Mouse (Mus musculus): ENCODE results near the gene Tpst1.

Gene Tpst1

GRCm38 (mm10) chr5:130089626-130090393 lies 16.7 kb downstream of the Tpst1 start:
- DNase-seq (ENCODE audit: low spot score) = peak; percentile 71

- no peak for DNase-seq (ENCODE audit: low spot score)
These were observed 23.6 kb downstream of the Tpst1 start for GRCm38 (mm10) chr5:130096754-130097153.

- DNase-seq (ENCODE audit: low spot score) = no peak
These were observed 24.7 kb downstream of the Tpst1 start for GRCm38 (mm10) chr5:130097837-130098236.

- no peak for DNase-seq (ENCODE audit: low spot score)
These were observed 28.6 kb downstream of the Tpst1 start for GRCm38 (mm10) chr5:130101724-130102123.

GRCm38 (mm10) chr5:130109348-130109747 lies 36.2 kb downstream of the Tpst1 start:
- DNase-seq (ENCODE audit: low spot score) = peak; percentile 21

- no peak for DNase-seq (ENCODE audit: low spot score)
These were observed 37.7 kb downstream of the Tpst1 start for GRCm38 (mm10) chr5:130110632-130111464.

GRCm38 (mm10) chr5:130112653-130113052 lies 39.5 kb downstream of the Tpst1 start:
- no peak for DNase-seq (ENCODE audit: low spot score)

GRCm38 (mm10) chr5:130116116-130116515 lies 43.0 kb downstream of the Tpst1 start:
- no peak for DNase-seq (ENCODE audit: low spot score)

GRCm38 (mm10) chr5:130116857-130117256 lies 43.7 kb downstream of the Tpst1 start:
- DNase-seq (ENCODE audit: low spot score) = no peak

GRCm38 (mm10) chr5:130117932-130118331 lies 44.8 kb downstream of the Tpst1 start:
- no peak for DNase-seq (ENCODE audit: low spot score)

- DNase-seq (ENCODE audit: low spot score) = no peak
These were observed 46.1 kb downstream of the Tpst1 start for GRCm38 (mm10) chr5:130119236-130119635.

- no peak for DNase-seq (ENCODE audit: low spot score)
These were observed 47.1 kb downstream of the Tpst1 start for GRCm38 (mm10) chr5:130120070-130120736.

GRCm38 (mm10) chr5:130120904-130121303 lies 47.8 kb downstream of the Tpst1 start:
- peak; percentile 87 for DNase-seq (ENCODE audit: low spot score)

GRCm38 (mm10) chr5:130122355-130122754 lies 49.2 kb downstream of the Tpst1 start:
- no peak for DNase-seq (ENCODE audit: low spot score)

- no peak for DNase-seq (ENCODE audit: low spot score)
These were observed 51.1 kb downstream of the Tpst1 start for GRCm38 (mm10) chr5:130124271-130124670.

GRCm38 (mm10) chr5:130128686-130129523 lies 55.8 kb downstream of the Tpst1 start:
- peak; percentile 46 for DNase-seq (ENCODE audit: low spot score)

GRCm38 (mm10) chr5:130129524-130129793 lies 56.3 kb downstream of the Tpst1 start:
- no peak for DNase-seq (ENCODE audit: low spot score)

GRCm38 (mm10) chr5:130136597-130136996 lies 63.5 kb downstream of the Tpst1 start:
- no peak for DNase-seq (ENCODE audit: low spot score)

- peak; percentile 82 for DNase-seq (ENCODE audit: low spot score)
These were observed 66.3 kb downstream of the Tpst1 start for GRCm38 (mm10) chr5:130139393-130139792.

- no peak for DNase-seq (ENCODE audit: low spot score)
These were observed 68.0 kb downstream of the Tpst1 start for GRCm38 (mm10) chr5:130141138-130141537.

GRCm38 (mm10) chr5:130142041-130142440 lies 68.9 kb downstream of the Tpst1 start:
- DNase-seq (ENCODE audit: low spot score) = no peak

GRCm38 (mm10) chr5:130143101-130143500 lies 70.0 kb downstream of the Tpst1 start:
- DNase-seq (ENCODE audit: low spot score) = peak; percentile 80

Measured in MN1 (cell line).